Mouse (Mus musculus): Measurements from ENCODE around the gene Mrpl33.

DNA sequence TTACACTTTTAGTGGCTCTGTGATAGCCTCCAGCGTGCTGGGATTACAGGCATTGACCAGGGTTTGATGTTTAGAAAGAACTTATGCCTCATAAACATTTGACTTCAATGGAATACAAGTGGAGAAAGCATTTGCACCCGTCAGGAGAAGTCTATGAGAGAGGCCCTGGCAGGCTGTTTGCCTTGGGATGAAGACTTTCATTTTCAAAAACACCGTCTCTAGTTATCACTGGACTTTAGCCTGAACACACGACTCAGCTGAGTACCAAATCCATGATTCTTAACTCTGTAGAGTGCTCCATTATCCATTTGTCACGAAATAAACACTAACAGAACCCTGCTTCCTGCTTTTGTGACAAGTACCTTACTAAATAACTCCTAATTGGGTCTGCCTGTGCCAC is 73.2 kb downstream of the Mrpl33 start:
- TF ChIP-seq CTCF (IDR thresholded peaks at IDR 0.05; ENCODE audit: low read depth, low read length): no peak
- no peak for TF ChIP-seq POLR2A (IDR thresholded peaks at IDR 0.05; ENCODE audit: extremely low read depth, insufficient read depth, low read length)

Data from liver, adult 2 months (tissue).